Mouse (Mus musculus): ENCODE results near the gene Hmga1. TPM values are rescaled to one million over a fixed set of nuclear protein-coding genes. Genes with fewer than 3 reads are reported as not detected.

The Hmga1 gene
- polyA plus RNA-seq, 1 experiment from 2014 or later = 113 TPM

DNA sequence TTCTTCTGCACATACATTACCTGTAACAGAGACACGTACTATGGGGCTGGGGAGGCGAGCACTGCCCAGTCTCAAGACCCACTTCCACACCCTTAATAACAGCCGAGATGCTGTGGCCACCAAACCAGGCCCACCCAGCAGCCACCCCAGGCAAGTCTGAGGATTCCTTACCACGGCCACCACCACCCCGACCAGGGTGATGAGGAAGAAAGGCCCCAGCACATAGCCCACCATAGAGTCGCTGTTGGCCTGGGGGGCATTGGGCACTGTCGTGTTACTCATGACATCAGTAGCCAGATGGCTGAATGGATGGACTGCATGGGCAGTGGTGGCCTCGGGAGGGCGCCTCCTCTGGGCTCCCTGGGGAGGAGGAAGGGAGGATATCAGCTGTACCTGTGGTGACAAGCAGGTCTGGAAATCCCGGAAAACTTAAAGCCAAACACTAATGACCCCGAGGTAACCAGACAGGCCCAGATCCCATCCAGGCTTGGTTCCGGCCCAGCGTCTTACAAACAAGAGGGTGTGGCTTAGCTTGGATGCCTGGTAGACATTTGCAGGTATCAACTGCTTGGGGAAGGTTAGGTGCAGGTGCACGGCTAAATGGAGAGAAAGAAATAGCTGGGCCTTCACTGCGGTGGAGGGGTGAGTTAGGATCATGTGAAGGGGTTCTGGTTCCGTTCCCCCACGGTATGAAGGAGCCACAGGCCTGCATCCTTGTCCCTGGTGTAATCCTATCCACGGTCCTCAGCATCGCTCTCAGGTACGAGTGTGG lies 8.3 kb downstream of the Hmga1 start:
- no peaks in the 10 kb centered on the region for H3K36me3 ChIP-seq (ENCODE audit: control insufficient read depth, insufficient read depth)
- no peak for ATAC-seq
- H3K27me3 ChIP-seq (replicated peaks; ENCODE audit: control insufficient read depth, insufficient read depth, low read length) = no peaks in the 10 kb centered on the region
- WGBS = 17% methylated on average over 19 of the region's 20 CpGs
- H3K4me2 ChIP-seq (ENCODE audit: low read length) = peak overlapping the region; percentile 91
- peak overlapping the region; percentile 82 for H3K9ac ChIP-seq (replicated peaks; ENCODE audit: low read depth, low read length)
- peak overlapping the region; percentile 75 for H3K4me3 ChIP-seq (replicated peaks; ENCODE audit: low read length)
- H3K27ac ChIP-seq (ENCODE audit: low read length) = no peak overlapping the region
- no peaks in the 10 kb centered on the region for H3K9me3 ChIP-seq (ENCODE audit: control insufficient read depth, low read length)
- peaks cover 21% of the 10 kb centered on the region for H3K4me1 ChIP-seq (replicated peaks; ENCODE audit: control insufficient read depth, insufficient read depth, low read length)

DNA sequence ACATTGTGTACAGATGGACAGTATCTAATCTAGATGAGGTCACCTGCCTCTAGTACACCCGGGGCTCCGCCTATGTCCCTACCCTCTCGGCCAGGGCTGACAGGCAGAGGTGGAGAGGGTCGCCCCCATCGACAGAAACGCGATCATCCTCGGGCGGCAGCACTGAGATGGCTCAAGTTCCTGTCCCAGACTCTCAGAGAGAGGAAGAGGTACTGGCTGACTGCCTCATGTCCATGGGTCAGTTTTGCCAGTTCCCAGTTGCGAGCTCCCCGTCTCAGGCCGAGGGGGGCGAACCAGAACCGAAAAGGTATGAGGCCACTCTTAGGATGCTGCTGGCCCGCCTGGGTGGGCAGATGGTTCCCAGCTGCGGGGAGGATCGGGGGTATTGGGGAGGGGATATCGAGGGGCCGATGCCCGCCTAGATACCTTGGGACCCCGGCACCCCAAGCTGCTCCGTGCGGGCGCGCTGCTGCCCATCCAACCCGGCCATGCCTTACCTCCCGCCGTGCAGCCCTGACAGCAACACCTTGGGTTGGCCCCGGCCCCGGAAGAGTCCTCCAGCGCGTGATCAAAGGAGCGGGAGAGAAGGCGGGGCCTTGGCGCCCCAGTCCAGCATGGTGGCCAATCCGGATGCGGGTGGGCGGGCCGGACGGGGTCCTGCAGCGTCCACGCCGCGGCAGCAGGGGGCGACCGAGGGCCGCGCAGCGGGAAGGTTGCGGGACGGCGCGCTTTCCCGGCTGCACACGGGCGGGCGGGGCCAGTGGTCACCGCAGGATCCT lies 9.1 kb downstream of the Hmga1 start, which contains the start of gene AI413582:
Gene AI413582 (minus strand): TSS at position 594 of the 779 bp plus-strand sequence.
- Histone ChIP-seq H3K36me3 (ENCODE audit: control insufficient read depth, insufficient read depth) (no peaks in the 10 kb centered on the region), H3K4me2 (ENCODE audit: low read length) (peak within 1 kb of the TSS; percentile 91), H3K27ac (ENCODE audit: low read length) (peak within 1 kb of the TSS; percentile 26; the same call in 1 of the 2 replicates), H3K9me3 (ENCODE audit: control insufficient read depth, low read length) (no peaks in the 10 kb centered on the region), H3K4me1 (replicated peaks; ENCODE audit: control insufficient read depth, insufficient read depth, low read length) (peaks cover 21% of the 10 kb centered on the region), H3K9ac (replicated peaks; ENCODE audit: low read depth, low read length) (peak within 1 kb of the TSS; percentile 82), H3K4me3 (replicated peaks; ENCODE audit: low read length) (peak within 1 kb of the TSS; percentile 75), H3K27me3 (replicated peaks; ENCODE audit: control insufficient read depth, insufficient read depth, low read length) (no peaks in the 10 kb centered on the region)
- WGBS = under 1% methylated on average over 55 of the region's 58 CpGs
- ATAC-seq = peak; percentile 93

DNA sequence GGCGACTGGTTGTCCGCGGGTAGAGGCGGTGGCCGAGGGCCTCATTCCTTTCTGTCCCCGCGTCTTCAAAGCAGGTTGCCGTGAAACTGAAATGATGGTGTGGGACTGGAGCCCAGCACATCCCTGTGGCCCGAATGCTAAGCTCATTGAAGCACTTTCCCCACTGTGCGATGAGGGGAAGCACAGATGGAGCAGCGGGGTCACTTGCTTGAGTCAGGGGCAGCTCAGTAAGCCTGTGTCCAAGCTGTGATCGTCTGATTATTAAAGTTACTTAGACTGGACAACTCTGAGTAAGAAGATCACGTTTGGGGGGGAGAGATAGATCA lies 9.6 kb downstream of the Hmga1 start:
- Histone ChIP-seq H3K9me3 (ENCODE audit: control insufficient read depth, low read length) (no peaks in the 10 kb centered on the region), H3K27ac (ENCODE audit: low read length) (no peak overlapping the region), H3K27me3 (replicated peaks; ENCODE audit: control insufficient read depth, insufficient read depth, low read length) (no peaks in the 10 kb centered on the region), H3K4me3 (replicated peaks; ENCODE audit: low read length) (peak overlapping the region; percentile 75), H3K4me1 (replicated peaks; ENCODE audit: control insufficient read depth, insufficient read depth, low read length) (peaks cover 21% of the 10 kb centered on the region), H3K36me3 (ENCODE audit: control insufficient read depth, insufficient read depth) (no peaks in the 10 kb centered on the region), H3K9ac (replicated peaks; ENCODE audit: low read depth, low read length) (peak overlapping the region; percentile 82), H3K4me2 (ENCODE audit: low read length) (peak overlapping the region; percentile 91)
- peak; percentile 45; the same call in 1 of the 2 replicates for ATAC-seq
- WGBS = under 1% methylated on average over 13 of the region's 13 CpGs

DNA sequence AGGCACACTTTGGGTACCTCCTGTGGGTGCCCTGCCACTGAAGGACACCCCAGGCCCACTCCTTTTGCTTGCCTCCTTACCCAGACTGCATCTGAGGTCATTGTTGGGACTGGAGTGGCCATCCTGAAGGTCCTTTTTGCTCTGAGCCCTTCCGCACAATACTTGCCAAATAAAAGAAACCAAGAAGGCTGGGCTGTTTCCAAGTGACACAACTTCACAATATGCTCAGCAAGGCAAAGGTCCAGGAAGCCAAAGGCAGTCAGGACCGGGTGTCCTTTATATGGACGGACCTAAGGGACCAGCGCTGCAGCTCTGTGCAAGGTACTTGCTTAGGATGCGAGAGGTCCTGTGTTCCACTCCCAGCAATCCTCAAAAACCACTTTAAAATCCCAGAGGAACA lies 11.9 kb downstream of the Hmga1 start:
- Histone ChIP-seq H3K27ac (ENCODE audit: low read length) (no peak overlapping the region), H3K27me3 (replicated peaks; ENCODE audit: control insufficient read depth, insufficient read depth, low read length) (no peaks in the 10 kb centered on the region), H3K4me3 (replicated peaks; ENCODE audit: low read length) (no peak overlapping the region), H3K36me3 (ENCODE audit: control insufficient read depth, insufficient read depth) (no peaks in the 10 kb centered on the region), H3K9me3 (ENCODE audit: control insufficient read depth, low read length) (no peaks in the 10 kb centered on the region), H3K4me1 (replicated peaks; ENCODE audit: control insufficient read depth, insufficient read depth, low read length) (peaks cover 21% of the 10 kb centered on the region), H3K4me2 (ENCODE audit: low read length) (no peak overlapping the region), H3K9ac (replicated peaks; ENCODE audit: low read depth, low read length) (no peak overlapping the region)
- no peak for ATAC-seq
- WGBS = 82% methylated on average over 5 of the region's 5 CpGs

DNA sequence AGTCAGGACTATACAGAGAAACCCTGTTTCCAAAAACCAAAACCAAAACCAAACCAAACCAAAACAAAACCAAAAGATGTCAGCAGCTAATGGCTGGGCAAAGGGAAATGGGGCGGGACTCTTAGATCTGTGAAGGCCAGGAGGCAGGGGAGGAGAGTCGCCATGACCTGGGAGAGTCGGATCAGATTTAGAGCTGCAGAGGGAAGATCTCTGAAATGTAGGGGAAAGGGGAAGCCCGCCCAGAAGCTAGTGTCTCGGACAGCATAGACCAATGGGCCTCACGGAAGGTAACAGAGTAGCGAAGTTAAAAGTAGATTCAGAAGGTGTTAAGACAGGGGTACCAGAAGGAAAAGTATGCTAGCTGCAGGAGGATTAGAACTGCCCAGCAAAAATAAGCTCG lies 15.0 kb downstream of the Hmga1 start:
- WGBS = 78% methylated on average over 8 of the region's 8 CpGs
- H3K27me3 ChIP-seq (replicated peaks; ENCODE audit: control insufficient read depth, insufficient read depth, low read length) = no peaks in the 10 kb centered on the region
- no peaks in the 10 kb centered on the region for H3K36me3 ChIP-seq (ENCODE audit: control insufficient read depth, insufficient read depth)
- H3K4me3 ChIP-seq (replicated peaks; ENCODE audit: low read length) = no peak overlapping the region
- no peak overlapping the region for H3K27ac ChIP-seq (ENCODE audit: low read length)
- no peak overlapping the region for H3K9ac ChIP-seq (replicated peaks; ENCODE audit: low read depth, low read length)
- no peak overlapping the region for H3K4me2 ChIP-seq (ENCODE audit: low read length)
- no peaks in the 10 kb centered on the region for H3K9me3 ChIP-seq (ENCODE audit: control insufficient read depth, low read length)
- peaks cover 15% of the 10 kb centered on the region for H3K4me1 ChIP-seq (replicated peaks; ENCODE audit: control insufficient read depth, insufficient read depth, low read length)
- ATAC-seq = no peak

DNA sequence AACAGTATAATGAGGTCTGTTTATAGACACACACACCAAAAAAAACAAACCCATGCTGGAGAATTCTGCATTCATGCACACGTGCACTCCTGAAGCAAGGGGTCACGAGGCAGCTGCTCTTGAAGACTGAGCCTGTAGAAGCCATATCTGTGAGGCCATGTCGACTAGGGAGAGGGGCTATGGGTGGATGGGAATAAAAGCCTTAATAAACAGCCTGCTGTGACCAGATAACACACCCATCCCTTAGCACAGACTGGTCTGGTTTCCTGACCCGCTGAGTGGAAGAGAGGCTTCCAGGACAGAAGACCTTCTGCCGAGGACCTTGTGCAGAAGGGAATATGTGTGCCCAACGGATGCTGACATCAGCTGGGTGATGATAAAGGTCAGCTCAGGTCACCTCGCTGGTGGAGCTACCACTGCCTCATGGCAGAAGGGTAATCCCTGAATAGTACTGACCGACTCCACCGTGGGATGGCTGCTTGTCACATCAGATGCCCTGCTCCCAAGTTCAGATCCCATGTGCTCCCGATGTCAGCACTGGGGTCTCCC lies 17.5 kb downstream of the Hmga1 start:
- H3K36me3 ChIP-seq (ENCODE audit: control insufficient read depth, insufficient read depth) = peaks cover 5% of the 10 kb centered on the region
- H3K27me3 ChIP-seq (replicated peaks; ENCODE audit: control insufficient read depth, insufficient read depth, low read length) = no peaks in the 10 kb centered on the region
- no peak overlapping the region for H3K4me2 ChIP-seq (ENCODE audit: low read length)
- H3K4me3 ChIP-seq (replicated peaks; ENCODE audit: low read length) = no peak overlapping the region
- WGBS = 88% methylated on average over 10 of the region's 10 CpGs
- no peaks in the 10 kb centered on the region for H3K9me3 ChIP-seq (ENCODE audit: control insufficient read depth, low read length)
- ATAC-seq = no peak
- H3K9ac ChIP-seq (replicated peaks; ENCODE audit: low read depth, low read length) = no peak overlapping the region
- peaks cover 11% of the 10 kb centered on the region for H3K4me1 ChIP-seq (replicated peaks; ENCODE audit: control insufficient read depth, insufficient read depth, low read length)
- H3K27ac ChIP-seq (ENCODE audit: low read length) = no peak overlapping the region

DNA sequence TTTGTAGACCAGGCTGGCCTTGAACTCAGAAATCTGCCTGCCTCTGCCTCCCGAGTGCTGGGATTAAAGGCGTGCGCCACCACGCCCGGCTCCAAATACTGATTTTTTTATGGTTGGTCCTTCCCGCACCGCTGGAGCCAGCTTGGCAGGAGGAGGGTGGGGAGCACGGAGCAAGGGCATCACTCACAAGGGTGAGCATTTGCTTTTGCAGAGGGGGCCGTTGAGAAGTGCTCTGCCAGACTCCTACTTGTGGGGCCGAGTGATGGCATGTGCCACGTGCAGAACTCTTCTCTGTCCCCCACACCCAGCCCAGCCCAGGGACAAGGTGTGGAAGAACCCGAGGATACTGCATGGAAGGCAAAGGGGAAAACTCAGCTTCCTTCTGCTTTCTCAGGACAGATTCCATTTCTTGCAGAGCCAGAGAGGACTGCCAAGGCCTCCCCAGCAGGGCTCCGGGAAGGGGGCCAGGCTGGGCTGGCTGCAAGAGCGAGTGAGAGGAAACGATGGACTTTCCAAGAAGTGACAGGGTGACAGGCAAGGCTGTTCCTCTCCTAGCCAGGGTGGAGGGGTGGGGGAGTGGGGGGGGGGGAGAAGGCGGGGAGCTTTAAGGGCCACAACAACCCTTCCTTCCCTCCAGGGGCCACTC lies 18.3 kb downstream of the Hmga1 start:
- Histone ChIP-seq H3K36me3 (ENCODE audit: control insufficient read depth, insufficient read depth) (peaks cover 10% of the 10 kb centered on the region), H3K4me3 (replicated peaks; ENCODE audit: low read length) (no peak overlapping the region), H3K4me1 (replicated peaks; ENCODE audit: control insufficient read depth, insufficient read depth, low read length) (peaks cover 13% of the 10 kb centered on the region), H3K27me3 (replicated peaks; ENCODE audit: control insufficient read depth, insufficient read depth, low read length) (no peaks in the 10 kb centered on the region), H3K9ac (replicated peaks; ENCODE audit: low read depth, low read length) (no peak overlapping the region), H3K4me2 (ENCODE audit: low read length) (no peak overlapping the region), H3K27ac (ENCODE audit: low read length) (peak overlapping the region; percentile 53; the same call in 1 of the 2 replicates), H3K9me3 (ENCODE audit: control insufficient read depth, low read length) (no peaks in the 10 kb centered on the region)
- 80% methylated on average over 15 of the region's 16 CpGs for WGBS
- ATAC-seq = peak; percentile 43; the same call in 1 of the 2 replicates

DNA sequence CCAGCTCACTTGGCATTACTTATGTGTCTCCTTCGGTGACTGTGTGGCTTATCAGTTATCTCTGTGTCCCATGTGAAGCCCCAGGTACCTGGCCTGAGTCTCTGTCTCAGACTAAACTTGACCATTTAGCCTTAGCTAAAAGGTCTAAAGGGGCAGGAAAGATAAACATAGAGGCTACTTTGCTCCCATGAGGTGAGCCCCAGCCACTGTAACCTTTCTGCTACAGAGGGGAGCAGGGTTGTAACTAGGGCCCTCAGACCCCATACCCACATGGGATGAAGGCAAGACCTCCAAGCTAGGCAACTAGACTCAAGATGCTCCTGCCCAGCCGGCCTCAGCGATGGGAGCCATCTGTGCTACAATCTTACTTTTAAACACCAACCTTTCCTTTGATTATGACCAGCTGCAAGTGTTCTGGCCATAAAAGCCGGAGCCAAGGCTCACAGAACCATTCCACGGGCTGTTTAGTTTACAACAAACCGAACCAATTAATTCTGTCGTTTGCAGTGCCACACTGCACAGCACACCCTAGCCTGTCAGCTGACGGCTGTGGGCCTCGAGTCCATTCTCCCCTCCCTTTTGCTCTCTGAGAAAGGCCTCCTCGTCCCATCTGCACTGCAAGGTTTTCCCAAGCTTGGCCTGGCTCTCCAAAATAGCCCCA lies 18.9 kb downstream of the Hmga1 start:
- H3K9me3 ChIP-seq (ENCODE audit: control insufficient read depth, low read length) = no peaks in the 10 kb centered on the region
- H3K27ac ChIP-seq (ENCODE audit: low read length) = peak overlapping the region; percentile 33; the same call in 1 of the 2 replicates
- no peak overlapping the region for H3K4me2 ChIP-seq (ENCODE audit: low read length)
- ATAC-seq = no peak
- no peaks in the 10 kb centered on the region for H3K27me3 ChIP-seq (replicated peaks; ENCODE audit: control insufficient read depth, insufficient read depth, low read length)
- H3K4me3 ChIP-seq (replicated peaks; ENCODE audit: low read length) = no peak overlapping the region
- H3K36me3 ChIP-seq (ENCODE audit: control insufficient read depth, insufficient read depth) = peaks cover 10% of the 10 kb centered on the region
- H3K9ac ChIP-seq (replicated peaks; ENCODE audit: low read depth, low read length) = no peak overlapping the region
- peaks cover 14% of the 10 kb centered on the region for H3K4me1 ChIP-seq (replicated peaks; ENCODE audit: control insufficient read depth, insufficient read depth, low read length)
- WGBS = 77% methylated on average over 10 of the region's 10 CpGs
